Mouse (Mus musculus) lung, adult 2 months (tissue): Measurements from ENCODE around the gene Tenm2.

Experiments
- CTCF ChIP-seq: fragments of 200-500 bp; IDR thresholded peaks from 2 replicates; pipeline ENCODE4 v1.5.1; 2011; ENCODE audit warnings: mild to moderate bottlenecking, low read length, control low read depth; ENCODE audit not compliant: insufficient read depth
- POLR2A ChIP-seq: fragments of 200-500 bp; IDR thresholded peaks from 2 replicates; pipeline ENCODE4 v1.6.1; 2011; ENCODE audit warnings: low read depth, mild to moderate bottlenecking, control low read depth, low read length, borderline replicate concordance; ENCODE audit errors: extremely low read depth

GRCm38 (mm10) chr11:37150011-37150410 lies 85.8 kb downstream of the Tenm2 start:
- TF ChIP-seq POLR2A = no peak
- TF ChIP-seq CTCF = no peak
